Mouse (Mus musculus) E14TG2a.4 (cell line): ENCODE measurements at regions not wholly inside any gene's neighbourhood (a gene's known extent, or its start where the extent isn't known, plus 50 kb on each side); places are given as distances from the start of the nearest gene placed in this dataset.

Experiments used
- CTCF ChIP-seq: conservative IDR thresholded peaks from 2 replicates; pipeline ENCODE4 v1.5.1; 2014; ENCODE audit warnings: low read length
- POU5F1 ChIP-seq: IDR thresholded peaks from 2 replicates; pipeline ENCODE4 v1.6.1; 2014; ENCODE audit warnings: low read length, borderline replicate concordance

DNA sequence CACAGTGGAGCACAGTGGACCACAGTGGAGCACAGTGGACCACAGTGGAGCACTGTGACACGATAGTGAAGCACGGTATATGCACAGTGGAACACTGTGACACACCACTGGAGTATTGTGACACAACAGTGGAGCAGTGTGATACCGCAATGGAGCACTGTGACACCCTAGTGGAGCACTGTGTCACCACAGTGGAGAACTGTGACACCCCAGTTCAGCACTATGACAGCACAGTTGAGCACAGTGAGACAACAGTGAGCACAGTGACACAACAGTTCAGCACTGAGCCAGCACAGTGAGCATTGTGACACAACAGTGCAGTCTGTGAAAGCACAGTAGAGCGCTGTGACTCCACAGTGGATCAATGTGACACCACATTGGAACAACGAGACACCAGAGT, 2737.7 kb upstream of the Gm8797 start:
- TF ChIP-seq CTCF (no peak), POU5F1 (no peak)
